Mouse (Mus musculus): ENCODE measurements around the gene Plekhg3.

Gene Plekhg3

DNA sequence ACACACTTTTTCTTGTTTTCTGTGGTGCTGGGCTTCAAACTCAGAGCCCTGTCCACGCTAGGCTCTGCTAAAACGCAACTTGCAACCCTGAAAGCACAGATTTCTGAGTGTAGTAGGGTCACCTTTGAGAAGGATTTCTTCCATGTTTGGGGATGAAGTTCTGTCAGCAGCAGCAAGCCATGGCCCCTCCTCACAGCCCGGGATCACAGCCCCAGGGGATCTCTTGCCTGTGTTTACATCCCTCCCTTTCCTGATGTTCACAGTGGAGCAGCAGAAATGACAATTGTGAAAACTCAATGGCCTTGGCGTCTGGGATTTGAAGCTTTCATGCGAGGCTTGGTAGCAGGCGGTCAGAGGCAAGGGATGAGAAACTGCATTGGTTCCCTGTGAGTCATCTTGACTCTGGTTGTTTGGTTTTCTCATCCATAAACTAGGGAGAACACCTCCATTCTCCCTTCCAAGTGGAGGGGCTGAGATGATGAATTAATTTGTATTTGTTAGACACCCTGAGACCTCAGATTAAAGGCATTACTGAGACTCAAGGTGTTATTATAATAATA is at the start of gene Plekhg3:
TSS of gene Plekhg3 (plus strand) at position 312 of the 560 bp plus-strand sequence.
- no peak for DNase-seq

- no peak for DNase-seq
Observed at GRCm38 (mm10) chr12:76482446-76482845, 48.2 kb upstream of the Plekhg3 start.

DNA sequence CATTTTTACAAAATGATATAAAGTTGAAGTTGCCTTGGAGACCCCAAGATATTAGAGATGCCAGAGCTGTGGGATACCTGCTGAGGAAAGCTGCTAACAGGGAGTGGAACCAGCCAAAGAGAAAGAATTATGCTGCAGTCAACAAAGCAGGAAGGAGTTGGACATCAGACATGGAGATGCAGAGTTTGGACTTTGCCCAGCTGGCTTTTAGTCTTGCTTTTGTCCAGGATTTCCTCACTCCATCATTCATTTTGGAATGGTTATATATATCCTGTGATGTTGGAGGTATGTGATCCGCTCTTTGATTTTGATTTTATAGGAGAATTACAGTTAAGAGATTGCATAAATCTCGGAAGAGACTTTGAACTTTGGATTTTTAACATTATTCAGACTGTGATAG is 47.7 kb upstream of the Plekhg3 start:
- DNase-seq, result no peak

GRCm38 (mm10) chr12:76484881-76485280 is 45.8 kb upstream of the Plekhg3 start:
- no peak for DNase-seq

- no peak for DNase-seq
Observed at GRCm38 (mm10) chr12:76485381-76485780, 45.3 kb upstream of the Plekhg3 start.

DNA sequence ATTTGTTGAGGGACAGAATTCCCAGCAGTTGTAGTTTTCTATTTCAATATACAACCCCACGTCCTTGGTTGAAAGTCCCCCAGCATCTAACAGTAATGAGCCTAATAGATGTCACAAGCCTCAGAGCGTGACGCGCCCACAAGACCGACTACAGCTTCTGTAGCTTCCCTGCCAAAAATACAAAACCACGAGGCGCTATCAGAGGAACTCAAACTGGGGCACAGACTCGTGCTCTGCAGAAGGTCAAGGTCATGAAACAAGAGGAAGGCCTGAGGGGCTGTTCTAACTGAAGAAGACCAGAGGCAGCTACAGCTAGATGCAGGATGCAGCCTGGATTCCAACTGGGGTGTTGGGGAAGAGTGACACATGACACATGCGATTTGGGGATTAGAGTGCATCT is 43.7 kb upstream of the Plekhg3 start:
- DNase-seq, result no peak

DNA sequence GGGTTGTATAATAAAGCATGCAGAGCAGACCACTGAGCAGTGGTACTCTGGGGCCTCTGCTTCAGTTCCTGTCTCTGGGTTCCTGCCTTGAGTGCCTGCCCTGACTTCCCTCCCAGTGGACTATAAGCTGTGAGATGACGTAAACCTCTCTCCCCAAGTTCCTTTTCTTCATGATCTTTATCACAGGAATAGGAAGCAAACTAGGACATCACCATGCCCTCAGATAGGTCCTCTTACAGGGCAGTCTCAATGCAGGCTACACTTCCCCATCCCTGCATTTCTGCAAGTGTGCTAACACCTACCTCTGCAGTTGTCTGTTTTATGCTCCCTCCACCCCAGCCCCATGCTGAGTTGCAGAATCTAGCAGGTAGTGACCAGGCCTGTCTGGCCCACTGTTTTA is 39.9 kb upstream of the Plekhg3 start:
- DNase-seq, result no peak

DNA sequence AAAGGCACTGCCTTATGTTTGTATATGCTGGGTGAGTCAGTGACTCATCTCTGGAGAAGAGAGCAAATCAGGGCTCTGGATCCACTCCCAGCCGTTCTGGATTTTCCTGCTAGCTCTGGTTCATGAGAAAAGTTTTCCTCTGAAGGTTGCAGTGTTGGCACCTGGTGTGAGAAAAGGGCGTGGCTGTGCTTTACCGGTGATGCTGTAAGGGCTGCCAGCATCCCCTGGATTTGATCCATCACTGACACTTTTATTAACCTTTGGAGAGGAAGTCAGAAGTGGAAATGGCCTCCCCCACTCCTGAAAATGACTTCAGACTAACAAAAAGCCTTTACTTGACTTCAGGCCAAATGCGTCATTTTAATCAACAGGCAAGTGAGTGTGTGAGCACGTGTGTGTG is 37.2 kb upstream of the Plekhg3 start:
- DNase-seq, result no peak

- no peak for DNase-seq
Observed at GRCm38 (mm10) chr12:76495381-76495780, 35.3 kb upstream of the Plekhg3 start.

DNA sequence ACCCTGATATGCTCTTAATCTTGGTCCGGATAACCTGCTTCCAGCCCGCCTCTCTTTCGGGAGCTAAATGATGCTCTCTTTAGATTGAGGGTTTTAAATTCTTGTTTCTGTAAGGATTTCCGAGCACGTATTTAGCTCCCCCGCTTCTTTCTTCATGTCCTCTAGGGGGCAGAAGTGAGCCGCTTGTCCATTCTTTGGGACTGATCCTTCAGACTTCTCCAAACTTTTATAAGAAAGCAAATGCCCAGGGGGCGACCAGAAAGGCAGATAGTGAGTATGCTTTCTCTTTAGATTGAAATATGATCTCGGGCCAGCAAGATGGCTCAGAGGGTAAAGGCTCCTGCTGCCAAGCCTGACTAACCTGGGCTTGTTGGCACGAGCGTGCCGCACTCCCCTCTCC is 34.4 kb upstream of the Plekhg3 start:
- peak; percentile 60 for DNase-seq

GRCm38 (mm10) chr12:76499276-76499675 is 31.4 kb upstream of the Plekhg3 start:
- no peak for DNase-seq

DNA sequence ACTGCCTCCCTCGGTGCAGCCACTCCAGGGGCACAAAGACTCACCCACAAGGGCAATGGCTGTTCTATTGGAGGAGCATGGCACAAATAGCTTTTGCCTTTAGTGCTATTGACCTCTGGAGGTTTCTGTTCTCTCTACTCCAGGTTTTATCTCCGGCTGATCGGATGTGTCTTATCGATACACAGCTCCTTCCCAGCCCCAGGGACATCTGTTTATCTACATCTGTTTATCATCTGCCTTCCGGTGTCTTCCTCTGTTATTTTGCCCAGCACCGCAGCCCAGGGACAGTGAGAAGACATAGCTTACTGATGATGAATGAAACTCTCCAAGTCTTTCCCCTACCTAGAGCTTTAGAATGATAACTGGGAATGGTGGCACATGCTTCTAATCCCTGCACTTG is 30.6 kb upstream of the Plekhg3 start:
- DNase-seq, result no peak

- DNase-seq, result no peak
Observed at GRCm38 (mm10) chr12:76500896-76501295, 29.8 kb upstream of the Plekhg3 start.

DNA sequence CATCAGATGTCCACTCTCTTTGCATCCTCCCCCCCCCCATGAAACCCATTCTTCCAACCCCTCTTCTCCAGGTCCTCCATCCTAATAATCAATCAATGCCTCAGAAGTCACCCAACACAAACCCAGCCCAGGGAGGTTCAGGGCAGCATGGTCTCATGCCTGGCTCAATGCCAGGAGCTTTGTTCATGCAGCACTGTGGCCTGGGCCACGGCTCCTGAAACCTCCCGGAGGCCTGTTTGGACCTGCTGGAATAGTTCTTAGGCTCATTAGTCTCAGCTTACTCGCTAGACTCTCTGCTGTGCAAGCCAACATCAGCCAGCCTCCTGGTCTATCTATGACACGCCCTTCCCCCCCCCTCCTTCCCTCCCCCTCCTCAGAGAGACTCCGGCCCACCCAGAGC is 27.7 kb upstream of the Plekhg3 start:
- no peak for DNase-seq

- no peak for DNase-seq
Observed at GRCm38 (mm10) chr12:76506522-76506921, 24.2 kb upstream of the Plekhg3 start.

GRCm38 (mm10) chr12:76507791-76508190 is 22.9 kb upstream of the Plekhg3 start:
- no peak for DNase-seq

DNA sequence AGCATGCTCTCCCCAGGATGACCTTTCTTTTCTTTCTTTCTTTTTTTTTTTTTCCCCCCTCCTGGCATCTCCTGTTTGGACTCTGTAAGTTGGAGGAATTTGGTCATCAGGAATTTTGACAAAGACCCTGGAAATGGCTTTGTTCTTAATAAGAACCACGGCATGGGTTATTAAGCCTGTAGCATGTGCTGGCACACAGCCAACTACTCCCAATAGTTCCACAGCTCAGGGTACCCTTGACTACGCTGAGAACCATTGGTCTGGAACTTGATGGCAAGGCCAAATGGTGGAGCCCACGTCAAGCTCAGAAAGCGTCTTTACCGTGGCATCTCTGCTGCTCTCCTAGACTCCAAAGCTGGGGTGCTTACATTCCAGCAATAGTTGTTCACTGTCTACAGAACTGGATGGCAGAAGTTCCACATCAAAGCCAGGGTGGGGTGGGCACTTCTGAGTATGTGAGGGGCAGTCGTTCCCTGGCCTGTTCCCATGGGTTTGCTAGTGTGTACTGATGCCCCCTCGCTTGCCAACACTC is 21.7 kb upstream of the Plekhg3 start:
- no peak for DNase-seq

DNA sequence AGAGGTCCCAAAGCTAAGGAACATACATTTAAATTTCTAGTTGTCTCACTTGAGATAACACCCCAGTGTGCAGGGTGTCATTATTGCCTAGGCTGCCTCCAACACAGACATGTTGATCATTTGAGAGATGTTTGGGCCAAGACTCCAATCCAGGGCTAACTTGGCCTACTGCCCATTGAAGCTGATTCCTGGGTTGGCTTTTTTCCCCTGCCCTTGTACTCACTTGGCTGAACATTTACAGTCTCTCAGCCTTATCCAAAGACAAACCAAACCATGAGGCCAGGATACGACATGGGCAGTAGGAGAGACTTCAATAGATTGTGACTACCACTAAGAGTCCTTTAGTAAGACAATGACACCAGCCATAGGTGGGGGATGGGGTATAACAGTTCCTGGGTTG is 18.0 kb upstream of the Plekhg3 start:
- DNase-seq, result no peak

- no peak for DNase-seq
Observed at GRCm38 (mm10) chr12:76514842-76515241, 15.8 kb upstream of the Plekhg3 start.

- no peak for DNase-seq
Observed at GRCm38 (mm10) chr12:76518000-76518399, 12.7 kb upstream of the Plekhg3 start.

GRCm38 (mm10) chr12:76518909-76519842 is 11.5 kb upstream of the Plekhg3 start:
- no peak for DNase-seq

- no peak for DNase-seq
Observed at GRCm38 (mm10) chr12:76523654-76524053, 7.0 kb upstream of the Plekhg3 start.

DNA sequence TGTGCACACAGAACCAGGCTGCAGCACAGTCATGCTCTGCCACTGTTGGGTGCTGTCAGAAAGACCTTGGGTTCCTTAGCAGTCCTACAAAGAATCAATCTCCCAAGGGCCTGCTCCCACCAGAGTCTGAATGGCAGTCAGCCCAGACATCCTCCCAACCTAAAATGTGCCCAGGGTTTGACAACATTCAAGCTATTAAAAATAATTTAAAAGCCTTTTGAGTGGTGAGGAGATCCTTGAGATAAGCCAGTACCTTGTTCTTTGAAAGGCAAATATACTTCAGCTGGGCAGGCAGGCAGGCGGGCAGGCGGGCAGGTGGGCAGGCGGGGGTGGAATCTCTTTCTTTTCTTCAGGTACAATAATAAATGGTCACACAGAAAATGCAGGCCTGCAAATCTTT is 5.8 kb upstream of the Plekhg3 start:
- no peak for DNase-seq

DNA sequence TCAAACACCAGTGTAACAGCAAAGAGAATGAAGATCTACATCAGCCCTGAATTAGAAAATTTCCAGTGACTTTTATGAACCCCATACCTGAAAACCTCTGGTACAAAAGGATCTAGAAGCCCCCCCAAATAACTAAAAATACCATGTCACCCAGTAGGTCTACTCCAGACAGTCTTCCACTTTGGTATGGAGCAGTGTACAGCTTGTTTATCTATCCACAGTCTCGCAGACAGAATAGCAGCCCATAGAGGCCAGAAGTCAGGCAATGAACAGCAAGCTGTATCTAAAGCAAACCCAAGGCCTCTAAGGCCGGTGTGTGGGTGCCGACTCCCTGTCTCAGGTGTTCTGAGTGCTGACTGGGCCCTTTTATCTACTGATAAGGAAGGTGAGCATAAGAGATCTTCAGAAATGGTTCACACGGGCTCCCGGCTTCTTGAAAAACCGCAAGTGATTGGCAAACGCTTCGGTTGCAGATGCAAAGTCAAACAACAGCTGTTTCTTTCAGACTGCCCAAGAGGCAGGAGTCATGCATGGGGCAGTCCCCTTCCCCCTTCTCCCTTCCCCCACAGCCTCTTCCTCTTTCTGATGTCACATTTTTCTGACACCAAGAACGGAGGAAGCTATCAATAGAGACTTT is 3.3 kb upstream of the Plekhg3 start:
- peak; percentile 37 for DNase-seq
